Mouse (Mus musculus): ENCODE results near the gene Eml6. TPM values are rescaled to one million over a fixed set of nuclear protein-coding genes. Genes with fewer than 3 reads are reported as not detected.

The Eml6 gene
- total and polyA plus RNA-seq, 2 experiments from 2014 or later, result 2.7 to 24.2 TPM

GRCm38 (mm10) chr11:29777964-29778363, 247.9 kb downstream of the Eml6 start:
- DNase-seq, result no peak
- H3K27ac ChIP-seq (ENCODE audit: low read depth, low read length), result no peak overlapping the region
- TF ChIP-seq CTCF (IDR thresholded peaks at IDR 0.05; ENCODE audit: low read depth), result no peak
- H3K4me1 ChIP-seq (ENCODE audit: insufficient read depth), result no peaks in the 10 kb centered on the region
- ATAC-seq, result 0 out of 2 replicates have a peak, but pooled peaks have one; percentile 15
- no peak overlapping the region for H3K4me2 ChIP-seq (ENCODE audit: low read depth)
- H3K9me3 ChIP-seq (ENCODE audit: low read length), result no peaks in the 10 kb centered on the region
- no peak overlapping the region for H3K4me3 ChIP-seq (ENCODE audit: low read depth, low read length)
- peaks cover under 1% of the 10 kb centered on the region; the same call in 1 of the 2 replicates for H3K36me3 ChIP-seq (ENCODE audit: insufficient read depth)
- no peaks in the 10 kb centered on the region for H3K27me3 ChIP-seq (ENCODE audit: insufficient read depth, low read length)
- H3K9ac ChIP-seq, result no peak overlapping the region

GRCm38 (mm10) chr11:29774760-29775159, 251.1 kb downstream of the Eml6 start:
- Histone ChIP-seq H3K27me3 (ENCODE audit: insufficient read depth, low read length) (no peaks in the 10 kb centered on the region), H3K27ac (ENCODE audit: low read depth, low read length) (peak overlapping the region; percentile 52; the same call in 1 of the 2 replicates), H3K36me3 (ENCODE audit: insufficient read depth) (no peaks in the 10 kb centered on the region), H3K9ac (no peak overlapping the region), H3K4me2 (ENCODE audit: low read depth) (no peak overlapping the region), H3K4me1 (ENCODE audit: insufficient read depth) (no peaks in the 10 kb centered on the region), H3K4me3 (ENCODE audit: low read depth, low read length) (no peak overlapping the region), H3K9me3 (ENCODE audit: low read length) (no peaks in the 10 kb centered on the region)
- WGBS, result 77% methylated on average over 2 of the region's 2 CpGs
- DNase-seq, result no peak
- no peak for TF ChIP-seq CTCF (IDR thresholded peaks at IDR 0.05; ENCODE audit: low read depth)
- no peak for ATAC-seq

- WGBS, result 40% methylated on average over 2 of the region's 2 CpGs
- H3K4me3 ChIP-seq (ENCODE audit: low read depth, low read length), result no peak overlapping the region
- H3K27me3 ChIP-seq (ENCODE audit: insufficient read depth, low read length), result no peaks in the 10 kb centered on the region
- ATAC-seq (peak; percentile 90), DNase-seq (peak; percentile 64)
- H3K9ac ChIP-seq, result no peak overlapping the region
- H3K36me3 ChIP-seq (ENCODE audit: insufficient read depth), result no peaks in the 10 kb centered on the region
- no peak for TF ChIP-seq CTCF (IDR thresholded peaks at IDR 0.05; ENCODE audit: low read depth)
- H3K4me1 ChIP-seq (ENCODE audit: insufficient read depth), result no peaks in the 10 kb centered on the region
- no peaks in the 10 kb centered on the region for H3K9me3 ChIP-seq (ENCODE audit: low read length)
- no peak overlapping the region for H3K4me2 ChIP-seq (ENCODE audit: low read depth)
- peak overlapping the region; percentile 52; the same call in 1 of the 2 replicates for H3K27ac ChIP-seq (ENCODE audit: low read depth, low read length)
Measured at GRCm38 (mm10) chr11:29774296-29774695, 251.5 kb downstream of the Eml6 start.

- TF ChIP-seq CTCF (IDR thresholded peaks at IDR 0.05; ENCODE audit: low read depth), result no peak
- Histone ChIP-seq H3K9ac (no peak overlapping the region), H3K4me1 (ENCODE audit: insufficient read depth) (no peaks in the 10 kb centered on the region), H3K27me3 (ENCODE audit: insufficient read depth, low read length) (no peaks in the 10 kb centered on the region), H3K27ac (ENCODE audit: low read depth, low read length) (no peak overlapping the region), H3K9me3 (ENCODE audit: low read length) (no peaks in the 10 kb centered on the region), H3K4me3 (ENCODE audit: low read depth, low read length) (no peak overlapping the region), H3K36me3 (ENCODE audit: insufficient read depth) (no peaks in the 10 kb centered on the region), H3K4me2 (ENCODE audit: low read depth) (no peak overlapping the region)
- DNase-seq (no peak), ATAC-seq (no peak)
- WGBS, result 73% methylated on average over 1 of the region's 1 CpGs
Measured at GRCm38 (mm10) chr11:29772279-29772678, 253.6 kb downstream of the Eml6 start.

GRCm38 (mm10) chr11:29770666-29771400, 255.0 kb downstream of the Eml6 start:
- DNase-seq, result no peak
- peak; percentile 38 for ATAC-seq
- WGBS, result 62% methylated on average over 3 of the region's 3 CpGs
- Histone ChIP-seq H3K9me3 (ENCODE audit: low read length) (no peaks in the 10 kb centered on the region), H3K9ac (no peak overlapping the region), H3K4me3 (ENCODE audit: low read depth, low read length) (no peak overlapping the region), H3K36me3 (ENCODE audit: insufficient read depth) (no peaks in the 10 kb centered on the region), H3K4me2 (ENCODE audit: low read depth) (no peak overlapping the region), H3K4me1 (ENCODE audit: insufficient read depth) (no peaks in the 10 kb centered on the region), H3K27ac (ENCODE audit: low read depth, low read length) (no peak overlapping the region), H3K27me3 (ENCODE audit: insufficient read depth, low read length) (no peaks in the 10 kb centered on the region)
- TF ChIP-seq CTCF (IDR thresholded peaks at IDR 0.05; ENCODE audit: low read depth), result no peak

- Histone ChIP-seq H3K4me2 (ENCODE audit: low read depth) (no peak overlapping the region), H3K27me3 (ENCODE audit: insufficient read depth, low read length) (no peaks in the 10 kb centered on the region), H3K36me3 (ENCODE audit: insufficient read depth) (peaks cover under 1% of the 10 kb centered on the region; the same call in 1 of the 2 replicates), H3K9me3 (ENCODE audit: low read length) (no peaks in the 10 kb centered on the region), H3K4me3 (ENCODE audit: low read depth, low read length) (no peak overlapping the region), H3K4me1 (ENCODE audit: insufficient read depth) (no peaks in the 10 kb centered on the region), H3K27ac (ENCODE audit: low read depth, low read length) (no peak overlapping the region), H3K9ac (no peak overlapping the region)
- TF ChIP-seq CTCF (IDR thresholded peaks at IDR 0.05; ENCODE audit: low read depth), result no peak
- DNase-seq, result no peak
- ATAC-seq, result no peak
Measured at GRCm38 (mm10) chr11:29768523-29768922, 257.3 kb downstream of the Eml6 start.

GRCm38 (mm10) chr11:29766313-29766982, 259.4 kb downstream of the Eml6 start:
- Histone ChIP-seq H3K9ac (no peak overlapping the region), H3K4me1 (ENCODE audit: insufficient read depth) (no peaks in the 10 kb centered on the region), H3K9me3 (ENCODE audit: low read length) (no peaks in the 10 kb centered on the region), H3K27ac (ENCODE audit: low read depth, low read length) (no peak overlapping the region), H3K4me2 (ENCODE audit: low read depth) (no peak overlapping the region), H3K4me3 (ENCODE audit: low read depth, low read length) (no peak overlapping the region), H3K36me3 (ENCODE audit: insufficient read depth) (peaks cover 4% of the 10 kb centered on the region; the same call in 1 of the 2 replicates), H3K27me3 (ENCODE audit: insufficient read depth, low read length) (no peaks in the 10 kb centered on the region)
- WGBS, result 76% methylated on average over 11 of the region's 11 CpGs
- no peak for DNase-seq
- no peak for ATAC-seq
- no peak for TF ChIP-seq CTCF (IDR thresholded peaks at IDR 0.05; ENCODE audit: low read depth)

All from forebrain, postnatal 0 days (tissue).